Mouse (Mus musculus) brown adipose tissue, adult 24 weeks (tissue): ENCODE measurements around the gene Rabgap1l. TPM values are rescaled to one million over a fixed set of nuclear protein-coding genes. Genes with fewer than 3 reads are reported as not detected.
A peak's percentile ranks its signal among the peaks of the same experiment; 100 is the strongest.

Experiments used
- H3K27ac ChIP-seq: fragments of 200-500 bp; replicated peaks from 2 replicates; pipeline ENCODE4 v1.5.1; 2012; ENCODE audit warnings: low read depth, mild to moderate bottlenecking, low read length
- H3K4me1 ChIP-seq: fragments of 200-500 bp; 2 replicates; pipeline ENCODE4 v1.6.1; 2012; ENCODE audit warnings: low read length, mixed read lengths; ENCODE audit not compliant: control insufficient read depth, insufficient read depth, insufficient read length
- H3K4me3 ChIP-seq: fragments of 200-500 bp; 2 replicates; pipeline ENCODE4 v1.5.1; 2012; ENCODE audit warnings: low read depth, mild to moderate bottlenecking, low read length, moderate library complexity; ENCODE audit not compliant: insufficient read depth
- polyA plus RNA-seq: library from polyadenylated mRNA; stranded (reverse); fragments of >200 nt; gene quantifications from 2 replicates; pipeline ENCODE4 v1.2.4, GENCODE M21; 2012; ENCODE audit not compliant: missing spikeins, insufficient read depth, insufficient read length

Gene Rabgap1l
- polyA plus RNA-seq, 1 experiment, result 26.9 TPM

DNA sequence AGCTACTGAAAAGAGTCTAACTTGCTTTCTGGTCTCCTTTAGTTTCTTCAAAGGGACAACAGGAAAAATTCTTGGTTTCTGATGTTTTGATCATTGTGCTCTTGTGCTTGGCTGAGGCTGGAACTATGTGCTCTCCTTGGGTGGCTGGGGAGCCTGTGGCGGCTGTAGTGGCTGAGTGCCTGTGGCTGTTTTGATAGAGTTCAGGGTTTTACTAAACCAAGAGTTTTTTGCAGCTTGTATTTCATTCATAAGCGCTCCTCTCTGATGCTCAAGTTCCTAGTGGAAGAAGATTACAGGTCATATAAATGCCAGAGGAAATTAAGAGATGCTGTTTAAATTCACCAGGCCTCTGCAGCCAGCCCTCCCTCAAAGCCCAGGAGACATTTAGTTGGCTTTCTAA, 568.9 kb downstream of the Rabgap1l start:
- Histone ChIP-seq H3K27ac (no peak overlapping the region), H3K4me1 (no peaks in the 10 kb centered on the region), H3K4me3 (no peak overlapping the region)

DNA sequence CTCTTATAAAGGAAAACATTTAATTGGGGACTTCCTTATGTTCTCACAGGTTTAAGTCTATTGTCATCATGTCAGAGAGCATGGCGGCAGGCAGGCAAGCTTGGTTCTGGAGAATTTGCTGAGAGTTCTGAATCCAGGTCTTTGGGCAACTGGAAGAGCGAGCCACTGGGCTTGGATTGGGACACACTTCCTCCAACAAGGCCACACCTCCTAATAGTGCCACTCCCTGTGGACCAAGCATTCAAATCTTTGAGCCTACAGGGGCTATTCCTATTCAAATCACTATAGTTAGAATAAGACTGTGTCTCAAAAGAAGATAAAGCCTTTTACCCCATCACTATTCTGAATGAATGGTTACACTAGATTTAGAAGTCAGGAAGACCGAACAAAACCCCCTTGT, 575.1 kb downstream of the Rabgap1l start:
- H3K4me1 ChIP-seq, result no peaks in the 10 kb centered on the region
- no peak overlapping the region for H3K4me3 ChIP-seq
- H3K27ac ChIP-seq, result no peak overlapping the region

DNA sequence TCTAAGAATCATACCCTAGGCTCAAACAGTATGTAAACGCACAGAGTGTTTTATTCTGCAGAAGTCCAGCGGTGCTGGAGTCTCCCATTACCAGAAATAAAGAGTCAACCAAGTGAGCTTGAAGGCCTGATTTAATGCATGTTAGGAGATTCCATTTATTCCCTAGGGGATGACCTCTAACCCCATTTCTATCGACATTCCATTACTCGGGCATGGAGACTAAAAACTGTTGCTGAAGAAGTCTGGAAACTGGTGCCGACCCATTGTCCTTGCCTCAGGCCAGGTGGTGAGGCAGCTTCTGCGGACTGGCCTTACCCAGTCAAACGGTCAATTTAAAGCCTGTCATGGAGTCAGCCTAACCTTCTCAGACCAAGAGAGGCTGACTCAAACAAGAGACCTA, 578.8 kb downstream of the Rabgap1l start:
- H3K27ac ChIP-seq, result no peak overlapping the region
- H3K4me1 ChIP-seq, result peaks cover 4% of the 10 kb centered on the region; the same call in 1 of the 2 replicates
- H3K4me3 ChIP-seq, result no peak overlapping the region

DNA sequence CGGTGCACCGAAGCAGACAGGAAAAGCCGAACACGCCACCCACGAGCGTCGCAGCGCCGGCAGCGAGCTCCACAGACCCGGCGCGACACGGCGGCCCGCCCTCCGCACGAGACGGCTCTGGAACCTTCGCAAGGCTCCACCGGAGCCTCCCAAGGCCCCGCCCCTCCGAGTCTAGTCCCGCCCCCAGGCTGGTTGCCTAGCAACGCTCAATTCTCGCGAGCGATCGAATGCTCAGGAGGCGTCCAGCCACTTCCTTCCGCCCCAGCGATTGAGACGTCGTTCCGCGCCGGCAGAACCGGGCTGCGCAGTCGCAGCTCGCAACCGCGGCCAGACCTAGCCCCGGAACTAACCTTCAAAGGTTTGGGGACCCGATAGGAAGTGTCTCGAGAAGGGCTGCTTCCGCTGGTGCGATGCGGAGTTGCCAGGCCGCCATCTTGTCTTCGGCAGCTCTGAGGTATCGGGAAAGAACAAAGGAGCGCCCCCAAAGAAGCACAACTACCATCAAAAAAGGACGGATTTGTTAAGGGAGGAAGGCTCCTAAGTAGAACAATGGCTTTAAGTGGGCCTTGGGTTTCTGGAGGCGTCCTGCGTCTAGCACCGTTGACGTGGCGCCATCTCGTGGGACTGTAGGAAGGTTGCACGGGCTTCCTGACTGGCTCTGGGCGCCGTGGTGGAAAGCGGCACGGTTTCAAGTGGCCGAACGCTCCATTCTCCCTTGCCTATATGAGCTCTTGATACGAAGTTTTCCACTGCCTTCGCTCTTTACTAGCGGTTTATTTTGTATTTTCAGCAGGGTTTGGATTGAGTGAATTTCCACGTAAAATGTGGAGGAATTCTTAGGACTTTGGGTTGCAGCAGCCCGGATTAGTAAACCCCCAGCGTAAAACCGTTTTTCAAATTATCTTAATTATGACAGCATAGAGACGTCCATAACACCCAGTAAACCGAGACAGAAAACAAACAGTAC, 580.0 kb downstream of the Rabgap1l start, which contains the start of gene Cacybp:
TSS of gene Cacybp (minus strand) at position 173 of the 967 bp plus-strand sequence.
- peaks cover 4% of the 10 kb centered on the region; the same call in 1 of the 2 replicates for H3K4me1 ChIP-seq
- H3K27ac ChIP-seq, result peak within 1 kb of the TSS; percentile 99
- H3K4me3 ChIP-seq, result peak within 1 kb of the TSS; percentile 87

DNA sequence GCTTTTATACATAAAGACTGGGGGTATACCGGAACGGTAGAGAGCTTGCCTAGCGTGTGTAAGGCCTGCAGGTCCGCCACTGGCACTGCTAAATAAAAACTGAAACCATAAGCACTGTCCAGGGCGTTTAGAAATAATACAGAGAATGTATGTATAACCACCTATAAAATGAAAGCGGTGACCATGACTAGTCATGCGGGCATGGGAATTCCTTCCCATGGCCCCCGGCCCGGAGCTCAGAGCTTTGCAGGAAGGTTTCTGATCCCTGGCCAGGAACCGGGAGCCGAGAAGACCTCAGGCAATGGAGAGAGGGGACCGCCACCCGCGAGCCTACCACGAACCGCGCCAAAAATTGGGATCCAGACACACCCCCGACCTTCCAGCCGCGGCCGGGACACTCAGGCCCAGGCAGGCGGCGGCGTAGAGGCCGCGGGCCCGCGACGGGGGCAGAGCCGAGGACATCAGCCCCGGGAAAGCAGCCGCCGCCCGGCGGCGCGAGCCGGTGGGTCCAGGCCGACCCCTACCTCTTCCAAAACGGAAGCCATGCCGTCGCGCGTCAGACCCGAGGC, 580.8 kb downstream of the Rabgap1l start:
- Histone ChIP-seq H3K4me3 (peak overlapping the region; percentile 83), H3K27ac (peak overlapping the region; percentile 79), H3K4me1 (peaks cover 4% of the 10 kb centered on the region; the same call in 1 of the 2 replicates)

DNA sequence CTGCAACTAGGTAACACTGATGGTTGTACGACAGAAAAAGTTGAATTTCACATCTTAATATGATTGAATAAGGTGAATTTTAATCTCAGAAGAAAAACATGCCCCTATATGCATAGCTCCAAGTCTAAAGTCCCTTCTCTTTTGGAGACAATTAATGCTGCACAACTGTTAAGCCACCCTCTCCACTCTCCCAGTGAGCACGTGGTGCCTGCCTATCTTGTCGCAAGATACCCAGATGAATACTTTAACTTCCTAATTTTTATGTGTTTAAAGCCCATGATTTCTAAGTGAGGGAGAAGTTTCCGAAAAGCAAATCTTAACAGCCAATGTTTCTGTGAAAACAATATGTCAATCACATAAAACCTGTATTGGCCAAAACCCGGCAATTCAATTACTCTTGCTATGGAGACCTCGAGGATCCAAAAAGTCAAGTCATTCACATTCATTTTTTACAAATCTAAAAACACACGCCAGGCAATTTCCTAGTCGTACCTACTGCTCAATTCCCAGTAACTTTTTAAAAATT, 581.4 kb downstream of the Rabgap1l start:
- peak overlapping the region; percentile 83 for H3K4me3 ChIP-seq
- H3K4me1 ChIP-seq, result peaks cover 4% of the 10 kb centered on the region; the same call in 1 of the 2 replicates
- H3K27ac ChIP-seq, result peak overlapping the region; percentile 79; the same call in 1 of the 2 replicates

DNA sequence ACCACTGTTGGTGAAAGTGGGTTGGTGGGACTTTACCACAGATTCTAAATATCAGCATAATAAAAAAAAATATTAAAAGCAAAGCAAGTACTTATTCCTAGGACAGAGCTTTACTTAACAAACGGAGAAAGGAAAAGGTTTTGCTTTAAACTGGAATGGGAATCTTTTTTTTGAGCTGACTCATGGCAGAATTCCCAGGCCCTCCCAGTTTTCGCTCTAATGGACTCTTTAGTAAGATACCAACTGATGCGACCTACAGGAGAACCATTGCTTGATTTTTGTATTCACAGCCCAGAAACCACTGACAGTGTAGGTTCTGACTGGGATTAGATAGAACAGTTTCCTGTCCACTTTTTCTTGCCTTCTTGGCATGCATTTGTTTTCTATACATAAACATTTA, 582.4 kb downstream of the Rabgap1l start:
- Histone ChIP-seq H3K4me1 (peaks cover 4% of the 10 kb centered on the region; the same call in 1 of the 2 replicates), H3K4me3 (no peak overlapping the region), H3K27ac (no peak overlapping the region)

DNA sequence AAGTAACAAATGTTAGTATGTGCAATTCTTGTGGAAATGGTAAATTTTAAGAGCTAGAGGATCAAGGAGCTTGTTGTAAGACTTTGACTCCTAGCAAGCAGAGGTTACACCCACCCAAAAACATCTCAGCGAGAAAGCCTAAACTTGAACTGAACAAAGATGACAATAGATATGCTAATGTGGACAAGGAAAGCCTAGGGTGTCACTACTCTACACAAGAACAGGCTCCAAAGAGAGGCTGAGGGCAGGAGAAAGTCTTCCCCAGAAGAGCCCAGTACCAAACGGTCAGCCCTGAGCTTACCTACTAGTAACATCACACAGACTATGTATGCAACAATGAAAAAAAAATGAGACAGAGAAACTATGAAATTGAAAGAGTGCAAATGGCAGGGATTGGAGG, 583.2 kb downstream of the Rabgap1l start:
- Histone ChIP-seq H3K4me1 (peaks cover 4% of the 10 kb centered on the region; the same call in 1 of the 2 replicates), H3K4me3 (no peak overlapping the region)

DNA sequence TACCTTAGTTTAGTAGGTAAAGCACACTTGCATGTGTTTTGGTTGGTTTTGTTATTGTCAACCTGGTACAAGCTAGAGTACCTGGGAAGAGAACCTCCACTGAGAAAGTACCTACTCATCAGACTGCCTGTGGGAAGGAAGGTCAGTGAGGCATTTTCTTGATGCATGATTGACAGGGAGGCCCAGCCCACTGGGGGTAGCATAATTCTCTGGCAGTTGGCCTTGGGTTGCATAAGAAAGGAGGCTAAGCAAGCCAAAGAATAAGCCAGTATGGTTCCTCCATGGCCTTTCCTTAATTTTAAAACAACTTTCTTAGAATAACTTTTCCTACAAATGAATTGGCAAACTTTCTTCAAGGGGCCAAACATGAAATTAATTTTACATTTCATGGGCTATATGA, 587.5 kb downstream of the Rabgap1l start:
- Histone ChIP-seq H3K27ac (no peak overlapping the region), H3K4me1 (no peaks in the 10 kb centered on the region), H3K4me3 (no peak overlapping the region)

More for the DNA sequence above, 583.2 kb downstream of the Rabgap1l start:
- no peak overlapping the region for H3K27ac ChIP-seq

DNA sequence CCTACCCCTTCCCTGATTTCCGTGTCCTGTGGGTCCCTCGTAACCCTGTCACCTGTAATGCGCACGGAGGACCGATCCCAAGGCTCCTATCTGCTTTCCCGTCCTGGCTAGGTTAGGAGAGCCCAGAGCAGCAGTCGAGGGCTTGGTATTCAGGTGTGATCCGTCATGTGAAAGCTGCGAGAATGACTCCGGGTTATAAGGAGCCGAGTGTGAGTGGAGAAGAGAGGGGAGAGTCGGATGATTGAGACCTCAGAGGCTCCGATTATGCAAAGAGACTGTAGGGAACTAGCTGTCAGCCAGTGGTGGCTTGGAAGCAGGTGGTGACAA, 597.7 kb downstream of the Rabgap1l start:
- no peaks in the 10 kb centered on the region; the same call in 1 of the 2 replicates for H3K4me1 ChIP-seq
- peak overlapping the region; percentile 83 for H3K27ac ChIP-seq
- peak overlapping the region; percentile 84 for H3K4me3 ChIP-seq

DNA sequence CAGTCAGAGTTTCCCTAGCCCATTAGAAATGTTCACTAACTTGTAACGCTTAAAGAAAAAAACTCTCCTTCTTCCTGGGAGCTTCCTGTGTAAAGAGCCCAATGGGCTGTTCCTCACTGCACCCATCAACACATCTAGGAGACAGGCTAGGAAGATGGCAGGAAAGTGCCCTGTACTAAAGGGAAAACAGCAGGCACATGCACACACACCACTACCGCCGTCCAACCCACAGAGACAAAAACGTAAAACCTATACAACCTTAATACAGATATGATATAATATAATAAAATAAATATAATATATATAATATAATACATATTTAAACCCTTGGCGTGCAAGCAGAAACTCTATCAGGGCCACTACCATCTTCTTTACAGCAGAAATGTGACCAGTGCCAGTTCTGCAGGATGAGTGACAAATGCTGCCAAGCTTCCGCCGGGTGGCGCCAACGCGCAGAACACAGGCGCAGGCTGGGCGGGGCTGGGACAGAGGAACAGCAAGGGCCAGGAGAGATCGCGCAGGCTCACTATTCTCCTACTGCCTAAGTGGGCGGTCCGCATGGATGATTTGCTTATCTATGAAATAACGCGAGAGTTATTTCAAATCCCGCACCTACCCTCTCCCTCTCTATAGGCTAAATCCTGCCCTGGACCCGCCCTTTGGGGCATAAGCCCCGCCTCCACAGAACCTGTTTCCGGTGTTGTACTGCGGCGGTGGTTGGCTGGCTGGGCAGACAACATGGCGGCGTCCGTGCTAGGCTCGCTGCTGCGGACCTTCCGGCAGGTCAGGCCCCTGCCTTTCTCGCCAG, 598.3 kb downstream of the Rabgap1l start, which contains the start of gene Mrps14:
TSS of gene Mrps14 (plus strand) at position 687 of the 808 bp plus-strand sequence.
- Histone ChIP-seq H3K4me1 (no peaks in the 10 kb centered on the region; the same call in 1 of the 2 replicates), H3K4me3 (peak within 1 kb of the TSS; percentile 84), H3K27ac (peak within 1 kb of the TSS; percentile 83)

DNA sequence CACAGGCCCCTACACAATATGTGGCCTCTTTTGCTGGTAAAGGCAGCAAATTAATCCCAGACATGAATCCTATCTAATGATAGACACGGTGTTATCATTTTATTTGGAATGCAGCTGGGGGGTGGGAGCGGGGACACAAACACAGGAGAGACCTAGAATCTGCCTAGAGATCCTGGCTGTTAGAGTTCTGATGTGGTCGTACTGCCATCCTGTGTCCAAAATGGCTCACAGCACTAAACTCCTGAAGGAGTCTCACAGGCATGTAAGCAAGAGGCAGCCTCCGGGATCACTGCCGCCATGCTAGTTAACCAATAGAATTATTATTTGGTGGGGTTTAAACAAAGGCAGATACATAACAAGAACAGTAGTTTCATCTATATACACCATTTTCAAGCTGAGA, 608.5 kb downstream of the Rabgap1l start:
- H3K4me3 ChIP-seq, result no peak overlapping the region
- H3K4me1 ChIP-seq, result no peaks in the 10 kb centered on the region
- no peak overlapping the region for H3K27ac ChIP-seq

DNA sequence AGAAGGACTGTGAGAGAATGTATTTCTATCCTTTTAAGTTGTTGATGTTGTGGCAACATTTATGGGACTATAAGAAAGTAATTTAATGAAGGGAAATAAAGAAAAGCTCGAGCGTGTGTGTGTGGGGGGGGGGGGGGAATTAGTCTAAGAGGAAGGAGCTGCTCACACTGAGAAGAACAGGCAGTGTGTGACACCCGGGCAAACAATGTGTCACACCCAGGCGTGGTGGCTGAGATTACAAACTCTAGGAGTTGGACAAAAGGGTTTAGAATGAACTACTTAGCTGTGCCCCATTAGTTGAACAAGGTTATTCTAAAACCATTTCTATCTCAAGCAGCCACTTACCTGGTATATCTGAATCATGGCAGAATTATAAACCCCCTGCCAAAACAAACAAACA, 611.8 kb downstream of the Rabgap1l start:
- Histone ChIP-seq H3K4me3 (no peak overlapping the region), H3K27ac (no peak overlapping the region), H3K4me1 (no peaks in the 10 kb centered on the region)

DNA sequence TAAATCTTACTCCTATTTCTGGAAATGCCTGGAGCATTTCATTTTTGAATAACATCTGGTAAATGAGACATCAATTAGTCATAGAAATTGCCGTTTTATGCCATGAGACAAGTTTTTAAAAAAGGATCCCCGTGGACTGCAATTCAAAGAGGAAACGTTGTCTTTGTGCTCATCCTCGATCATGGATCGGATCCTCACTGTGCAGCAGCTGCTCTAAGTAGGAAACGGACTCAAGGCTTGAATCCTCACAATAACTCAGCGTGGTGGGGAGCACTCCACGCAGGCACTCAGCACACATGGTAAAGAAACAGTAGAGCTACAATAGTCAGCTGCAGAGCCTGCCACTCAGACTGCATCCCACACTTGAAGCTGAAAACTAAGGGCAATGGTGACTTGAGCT, 616.1 kb downstream of the Rabgap1l start:
- no peak overlapping the region for H3K27ac ChIP-seq
- no peaks in the 10 kb centered on the region for H3K4me1 ChIP-seq
- no peak overlapping the region for H3K4me3 ChIP-seq
